Mouse (Mus musculus) MEL (cell line): ENCODE data around the gene Aco2.

Experiments
- BHLHE40 ChIP-seq: IDR thresholded peaks from 2 replicates; pipeline ENCODE4 v1.6.1; 2012; ENCODE audit warnings: low read depth, mild to moderate bottlenecking, inconsistent platforms, low read length, improper control_type of control experiment, borderline replicate concordance
- CHD2 ChIP-seq: IDR thresholded peaks from 2 replicates; pipeline ENCODE4 v1.6.1; 2011; ENCODE audit warnings: low read length, improper control_type of control experiment
- CTCF ChIP-seq, 3 experiments: IDR thresholded peaks in 2 of 3; conservative IDR thresholded peaks in 1 of 3; 2 replicates each; pipeline ENCODE4 v1.5.1; 2011 to 2012; ENCODE audit warnings: low read length in 3 of 3, low read depth in 2 of 3, mild to moderate bottlenecking in 2 of 3, improper control_type of control experiment in 1 of 3, inconsistent platforms in 1 of 3, mixed read lengths in 1 of 3, moderate library complexity in 1 of 3; ENCODE audit not compliant: control insufficient read depth in 1 of 3, insufficient read depth in 1 of 3, poor library complexity in 1 of 3, severe bottlenecking in 1 of 3
- MAFK ChIP-seq: IDR thresholded peaks from 2 replicates; pipeline ENCODE4 v1.6.1; 2011; ENCODE audit warnings: low read depth, mild to moderate bottlenecking, low read length, improper control_type of control experiment, borderline replicate concordance
- POLR2AphosphoS5 ChIP-seq: IDR thresholded peaks from 2 replicates; pipeline ENCODE4 v1.6.1; 2012; ENCODE audit warnings: low read depth, borderline replicate concordance, mild to moderate bottlenecking, inconsistent platforms, low read length, moderate library complexity, mixed read lengths
- RAD21 ChIP-seq: IDR thresholded peaks from 2 replicates; pipeline ENCODE4 v1.6.1; 2011; ENCODE audit warnings: mild to moderate bottlenecking, low read depth, low read length, improper control_type of control experiment

GRCm38 (mm10) chr15:81859330-81860255 is 12.5 kb upstream of the Aco2 start:
- TF ChIP-seq BHLHE40 (no peak; the same call in 1 of the 2 replicates), RAD21 (no peak), POLR2AphosphoS5 (no peak), CTCF (IDR thresholded peaks at IDR 0.05 in 2 of 3, conservative IDR thresholded peaks at IDR 0.05 in 1 of 3; ENCODE audit: control insufficient read depth in 1 of 3, insufficient read depth in 1 of 3, low read depth in 2 of 3, low read length in 3 of 3, poor library complexity in 1 of 3, severe bottlenecking in 1 of 3) (no peak), CHD2 (peak; percentile 36), MAFK (no peak)
